Comparison of ENCODE assay signal across 11 mouse cellular contexts in genomic region chr2:137233936-137234335, GRCm38 (mm10).
"Had no signal": no experiment of that assay in that cellular context is flagged by ENCODE, and none has a peak within 500 bp of the region (broad histone marks: within the 10 kb centered on the region; RNA-seq: fewer than 3 reads in every experiment).

No protein-coding gene starts in this region.

- H3K4me3 ChIP-seq: kidney, embryonic 15.5 days; limb, embryonic 13.5 days; midbrain, embryonic 13.5 days; myocyte; neural tube, embryonic 15.5 days had no signal

- H3K4me1 ChIP-seq: limb, embryonic 13.5 days; neural tube, embryonic 15.5 days had no signal

- DNase-seq: kidney, adult 2 months; kidney, postnatal 14 days; thymus, postnatal 4 days had no signal

- H3K9me3 ChIP-seq: kidney, embryonic 15.5 days; limb, embryonic 13.5 days; midbrain, embryonic 13.5 days; neural tube, embryonic 15.5 days had no signal

- H3K36me3 ChIP-seq: kidney, embryonic 15.5 days; limb, embryonic 13.5 days; midbrain, embryonic 13.5 days; neural tube, embryonic 15.5 days had no signal

- H3K9ac ChIP-seq: kidney, embryonic 15.5 days; limb, embryonic 13.5 days; liver, embryonic 14.5 days; midbrain, embryonic 13.5 days; neural tube, embryonic 15.5 days had no signal

- H3K27ac ChIP-seq: kidney, embryonic 15.5 days; limb, embryonic 13.5 days; liver, embryonic 14.5 days; midbrain, embryonic 13.5 days; neural tube, embryonic 15.5 days; stomach, postnatal 0 days had no signal

- H3K4me2 ChIP-seq: kidney, embryonic 15.5 days; limb, embryonic 13.5 days; midbrain, embryonic 13.5 days; neural tube, embryonic 15.5 days had no signal

- ATAC-seq: intestine, embryonic 16.5 days; midbrain, embryonic 13.5 days had no signal

- H3K27me3 ChIP-seq: kidney, embryonic 15.5 days; limb, embryonic 13.5 days; midbrain, embryonic 13.5 days; neural tube, embryonic 15.5 days had no signal
